Mouse (Mus musculus) subcutaneous adipose tissue, adult 2 months (tissue): ENCODE data around the gene Esrrg. TPM values are rescaled to one million over a fixed set of nuclear protein-coding genes. Genes with fewer than 3 reads are reported as not detected.

Experiments
- polyA plus RNA-seq: library from polyadenylated mRNA; depleted of rRNA; stranded (reverse); fragments of >200 nt; gene quantifications from 2 replicates; pipeline ENCODE4 v1.2.3, GENCODE M21; 2012; ENCODE audit warnings: low replicate concordance; rRNA removed

Gene Esrrg
- polyA plus RNA-seq, result 0.37 and 0.66 TPM in 2 replicates

GRCm38 (mm10) chr1:187608261-187608921 lies at the start of gene Esrrg:
TSS of gene Esrrg (plus strand) at chr1:187608791.

GRCm38 (mm10) chr1:188261903-188262682 lies 653.5 kb downstream of the Esrrg start, which contains the start of gene Ush2a:
TSS of gene Ush2a (plus strand) at chr1:188262023.

